Mouse (Mus musculus): Measurements from ENCODE around the gene Cog4.

Cog4 gene

GRCm38 (mm10) chr8:110859651-110860501 lies 13.5 kb downstream of the Cog4 start:
- TF ChIP-seq GATA4 (IDR thresholded peaks at IDR 0.05; ENCODE audit: insufficient replicate concordance, low read length): no peak

GRCm38 (mm10) chr8:110870501-110870900 lies 24.1 kb downstream of the Cog4 start:
- no peak for TF ChIP-seq GATA4 (IDR thresholded peaks at IDR 0.05; ENCODE audit: insufficient replicate concordance, low read length)

GRCm38 (mm10) chr8:110877862-110878261 lies 31.5 kb downstream of the Cog4 start:
- no peak for TF ChIP-seq GATA4 (IDR thresholded peaks at IDR 0.05; ENCODE audit: insufficient replicate concordance, low read length)

GRCm38 (mm10) chr8:110881741-110882310 lies 35.4 kb downstream of the Cog4 start:
- TF ChIP-seq GATA4 (IDR thresholded peaks at IDR 0.05; ENCODE audit: insufficient replicate concordance, low read length): no peak

GRCm38 (mm10) chr8:110883824-110884223 lies 37.4 kb downstream of the Cog4 start:
- no peak for TF ChIP-seq GATA4 (IDR thresholded peaks at IDR 0.05; ENCODE audit: insufficient replicate concordance, low read length)

- no peak for TF ChIP-seq GATA4 (IDR thresholded peaks at IDR 0.05; ENCODE audit: insufficient replicate concordance, low read length)
Observed at GRCm38 (mm10) chr8:110886634-110887033, 40.2 kb downstream of the Cog4 start.

GRCm38 (mm10) chr8:110887551-110887950 lies 41.2 kb downstream of the Cog4 start:
- no peak for TF ChIP-seq GATA4 (IDR thresholded peaks at IDR 0.05; ENCODE audit: insufficient replicate concordance, low read length)

GRCm38 (mm10) chr8:110888441-110888840 lies 42.0 kb downstream of the Cog4 start:
- TF ChIP-seq GATA4 (IDR thresholded peaks at IDR 0.05; ENCODE audit: insufficient replicate concordance, low read length): no peak

GRCm38 (mm10) chr8:110888860-110889259 lies 42.5 kb downstream of the Cog4 start:
- TF ChIP-seq GATA4 (IDR thresholded peaks at IDR 0.05; ENCODE audit: insufficient replicate concordance, low read length): no peak

GRCm38 (mm10) chr8:110889904-110890470 lies 43.6 kb downstream of the Cog4 start:
- TF ChIP-seq GATA4 (IDR thresholded peaks at IDR 0.05; ENCODE audit: insufficient replicate concordance, low read length): no peak

GRCm38 (mm10) chr8:110892040-110892439 lies 45.6 kb downstream of the Cog4 start:
- TF ChIP-seq GATA4 (IDR thresholded peaks at IDR 0.05; ENCODE audit: insufficient replicate concordance, low read length): no peak

- TF ChIP-seq GATA4 (IDR thresholded peaks at IDR 0.05; ENCODE audit: insufficient replicate concordance, low read length): no peak
Observed at GRCm38 (mm10) chr8:110892913-110893312, 46.5 kb downstream of the Cog4 start.

- TF ChIP-seq GATA4 (IDR thresholded peaks at IDR 0.05; ENCODE audit: insufficient replicate concordance, low read length): no peak
Observed at GRCm38 (mm10) chr8:110894851-110895250, 48.5 kb downstream of the Cog4 start.

GRCm38 (mm10) chr8:110895254-110895653 lies 48.9 kb downstream of the Cog4 start:
- TF ChIP-seq GATA4 (IDR thresholded peaks at IDR 0.05; ENCODE audit: insufficient replicate concordance, low read length): no peak

- no peak for TF ChIP-seq GATA4 (IDR thresholded peaks at IDR 0.05; ENCODE audit: insufficient replicate concordance, low read length)
Observed at GRCm38 (mm10) chr8:110895812-110896211, 49.4 kb downstream of the Cog4 start.

- no peak for TF ChIP-seq GATA4 (IDR thresholded peaks at IDR 0.05; ENCODE audit: insufficient replicate concordance, low read length)
Observed at GRCm38 (mm10) chr8:110897495-110897894, 51.1 kb downstream of the Cog4 start.
